Mouse (Mus musculus): Measurements from ENCODE around the gene Cirbp. TPM values are rescaled to one million over a fixed set of nuclear protein-coding genes. Genes with fewer than 3 reads are reported as not detected.
"Not testable (repeated sequence)": the region's sequence is repeated elsewhere in the genome, so short reads cannot be mapped to it uniquely, and the experiment has no call there.

Cirbp gene
- total RNA-seq, 2 experiments from 2014 or later = 102 to 168 TPM

GRCm38 (mm10) chr10:80163721-80164120, 2.1 kb upstream of the Cirbp start:
- DNase-seq = peak; percentile 73

GRCm38 (mm10) chr10:80164161-80164997, 1.4 kb upstream of the Cirbp start:
- DNase-seq = peak; percentile 55

- peak; percentile 97 for DNase-seq
Measured at GRCm38 (mm10) chr10:80164998-80165344, 814 bp upstream of the Cirbp start.

GRCm38 (mm10) chr10:80166136-80166535, 351 bp downstream of the Cirbp start:
- DNase-seq = not testable (repeated sequence)

GRCm38 (mm10) chr10:80167460-80168037, 1.8 kb downstream of the Cirbp start:
- DNase-seq = peak; percentile 98

- peak; percentile 98 for DNase-seq
Measured at GRCm38 (mm10) chr10:80168038-80168661, 2.4 kb downstream of the Cirbp start.

- DNase-seq = no peak
Measured at GRCm38 (mm10) chr10:80169070-80169469, 3.3 kb downstream of the Cirbp start.

GRCm38 (mm10) chr10:80169651-80170050, 3.9 kb downstream of the Cirbp start:
- no peak for DNase-seq

GRCm38 (mm10) chr10:80170052-80170451, 4.3 kb downstream of the Cirbp start:
- no peak for DNase-seq

- no peak for DNase-seq
Measured at GRCm38 (mm10) chr10:80170601-80171021, 4.8 kb downstream of the Cirbp start.

GRCm38 (mm10) chr10:80171252-80171651, 5.5 kb downstream of the Cirbp start:
- DNase-seq = no peak

GRCm38 (mm10) chr10:80171760-80172526, 6.2 kb downstream of the Cirbp start:
- DNase-seq = peak; percentile 41

GRCm38 (mm10) chr10:80172527-80173292, 6.9 kb downstream of the Cirbp start, which contains the start of gene 1600002K03Rik:
TSS of gene 1600002K03Rik (plus strand) at chr10:80172944.
- peak; percentile 90 for DNase-seq

GRCm38 (mm10) chr10:80173358-80173757, 7.6 kb downstream of the Cirbp start:
- no peak for DNase-seq

GRCm38 (mm10) chr10:80173955-80174640, 8.3 kb downstream of the Cirbp start:
- DNase-seq = no peak

GRCm38 (mm10) chr10:80174705-80175104, 8.9 kb downstream of the Cirbp start:
- peak; percentile 54 for DNase-seq

GRCm38 (mm10) chr10:80175536-80176269, 9.9 kb downstream of the Cirbp start:
- no peak for DNase-seq

- DNase-seq = peak; percentile 65
Measured at GRCm38 (mm10) chr10:80176270-80176834, 10.6 kb downstream of the Cirbp start.

- peak; percentile 80 for DNase-seq
Measured at GRCm38 (mm10) chr10:80177441-80178279, 11.9 kb downstream of the Cirbp start.

Measured in adrenal gland, postnatal 10 days (tissue).